Comparison of ENCODE assay signal across 22 mouse cellular contexts in the genomic region with DNA sequence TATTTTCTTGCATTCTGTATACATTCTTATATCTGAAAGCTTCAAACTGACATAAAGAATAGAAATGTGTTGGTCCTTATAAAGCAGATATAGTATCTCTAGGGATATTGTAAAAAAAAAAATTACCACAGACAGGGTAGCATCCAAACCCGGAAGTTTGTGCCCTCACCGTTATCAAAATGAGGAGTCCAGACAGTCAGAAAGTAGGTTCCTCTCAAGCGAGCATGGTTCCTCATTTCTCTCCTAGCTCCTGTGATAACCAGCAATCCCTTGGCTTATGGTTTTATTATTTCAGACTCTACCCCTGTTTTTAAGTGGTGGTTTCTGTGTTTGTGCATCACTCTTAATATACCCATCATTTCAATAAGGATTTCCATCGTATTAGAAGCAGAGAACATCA.
DNase-seq lines count a peak whose midpoint lies in the region; ATAC-seq and TF ChIP-seq lines count a peak whose summit lies in the region.
"Had no signal": no experiment of that assay in that cellular context is flagged by ENCODE, and none has a peak within 500 bp of the region (broad histone marks: within the 10 kb centered on the region; RNA-seq: fewer than 3 reads in every experiment).

No protein-coding gene starts in this region.

- H3K4me1 ChIP-seq in limb, embryonic 11.5 days (ENCODE audit: control insufficient read depth, insufficient read depth, low read length), result 0 out of 2 replicates have a peak, but pooled peaks cover 2% of the 10 kb centered on the region
- H3K4me1 ChIP-seq in limb, embryonic 10.5 days, result peaks cover 12% of the 10 kb centered on the region
- H3K4me1 ChIP-seq in heart, adult 2 months (ENCODE audit: control insufficient read depth, insufficient read depth, low read length), result no peaks in the 10 kb centered on the region

- H3K36me3 ChIP-seq in limb, embryonic 11.5 days (ENCODE audit: control insufficient read depth, insufficient read depth, low read length), result no peaks in the 10 kb centered on the region
- no peaks in the 10 kb centered on the region for H3K36me3 ChIP-seq in limb, embryonic 10.5 days
- no peaks in the 10 kb centered on the region for H3K36me3 ChIP-seq in heart, adult 2 months (ENCODE audit: control insufficient read depth, insufficient read depth, low read length)
- H3K36me3 ChIP-seq: G1E had no signal

- WGBS in limb, embryonic 11.5 days, result 88% methylated on average over 4 of the region's 4 CpGs
- WGBS in limb, embryonic 10.5 days, result 95% methylated on average over 4 of the region's 4 CpGs
- WGBS in heart, adult 2 months, result 73% methylated on average over 4 of the region's 4 CpGs

- no peak for TF ChIP-seq EP300 in heart, adult 2 months (IDR thresholded peaks at IDR 0.05; ENCODE audit: insufficient read depth, low read depth, low read length)

- intact Hi-C loops in heart, adult 2 months (cut with DNase I), result loop anchor here (5.0 kb wide), 1 partner anchor 736 kb away; no protein-coding TSS in a partner anchor

- H3K4me2 ChIP-seq in limb, embryonic 11.5 days (ENCODE audit: low read depth, severe bottlenecking), result no peak overlapping the region

- no peak overlapping the region for H3K27ac ChIP-seq in limb, embryonic 11.5 days (replicated peaks; ENCODE audit: low read depth, low read length)
- H3K27ac ChIP-seq in limb, embryonic 10.5 days, result no peak overlapping the region
- no peak overlapping the region for H3K27ac ChIP-seq in heart, adult 2 months

- no peak overlapping the region for H3K9ac ChIP-seq in limb, embryonic 11.5 days (ENCODE audit: low read length)
- no peak overlapping the region for H3K9ac ChIP-seq in heart, adult 2 months (ENCODE audit: low read depth, low read length)

- no peak for ATAC-seq in limb, embryonic 11.5 days (ENCODE audit: insufficient number of reproducible peaks, low FRiP score, low TSS enrichment, low read depth)
- ATAC-seq in common myeloid progenitor, adult 5-6 weeks (replicated peaks; ENCODE audit: low read depth, poor library complexity, severe bottlenecking), result peak; percentile 68
- ATAC-seq: activated CD4-positive, CD25-positive, alpha-beta regulatory T cell, adult 4 months; CD4-positive, CD25-positive, alpha-beta regulatory T cell, adult 4 months; Patski had no signal

- H3K9me3 ChIP-seq in limb, embryonic 11.5 days (ENCODE audit: control insufficient read depth, low read length), result no peaks in the 10 kb centered on the region
- no peaks in the 10 kb centered on the region for H3K9me3 ChIP-seq in limb, embryonic 10.5 days (replicated peaks)

- no peak overlapping the region for H3K4me3 ChIP-seq in limb, embryonic 11.5 days (ENCODE audit: low read depth, low read length)
- H3K4me3 ChIP-seq in limb, embryonic 10.5 days, result no peak overlapping the region
- H3K4me3 ChIP-seq in heart, adult 2 months, result no peak overlapping the region

- TF ChIP-seq CTCF in heart, adult 2 months (IDR thresholded peaks at IDR 0.05), result no peak

- no peaks in the 10 kb centered on the region for H3K27me3 ChIP-seq in limb, embryonic 11.5 days (ENCODE audit: control insufficient read depth, insufficient read depth, low read length)
- H3K27me3 ChIP-seq in limb, embryonic 10.5 days (ENCODE audit: low read depth, poor library complexity, severe bottlenecking), result no peaks in the 10 kb centered on the region
- no peaks in the 10 kb centered on the region for H3K27me3 ChIP-seq in heart, adult 2 months (ENCODE audit: control insufficient read depth, insufficient read depth, low read length)
- H3K27me3 ChIP-seq: CH12.LX, Patski had no signal

- TF ChIP-seq POLR2A in heart, adult 2 months (IDR thresholded peaks at IDR 0.05; ENCODE audit: insufficient read depth, low read depth, low read length), result no peak

- peak; percentile 3 for DNase-seq in limb, embryonic 11.5 days (ENCODE audit: low spot score)
- no peak for DNase-seq in limb, embryonic 10.5 days (ENCODE audit: low spot score)
- DNase-seq in MEL-GATA-1-ER (ENCODE audit: extremely low read depth, low read depth), result peak; percentile 51
- DNase-seq in heart, adult 2 months, result no peak
- no peak for DNase-seq in ovary, adult 18-20 months (ENCODE audit: low spot score)
- DNase-seq: adrenal gland, adult 2 months; adrenal gland, adult 8-10 months; adrenal gland, postnatal 10 days; adrenal gland, postnatal 14 days; adrenal gland, postnatal 25 days; adrenal gland, postnatal 36 days; B cell, adult 2 months; cerebellum, adult 11 months; cerebellum, adult 11-12 months; cerebellum, adult 18-20 months; cerebellum, adult 2 months had no signal

- no peaks in the 10 kb centered on the region for H3K79me2 ChIP-seq in heart, adult 2 months (replicated peaks; ENCODE audit: control insufficient read depth, insufficient read depth, low read length)

Comparison
In these comparisons a context has a peak if more than half of its experiments do, and no peak if none do; other contexts are left out.
1. DNase-seq: peak in limb, embryonic 11.5 days (single experiment) and MEL-GATA-1-ER (single experiment); none in limb, embryonic 10.5 days (single experiment), heart, adult 2 months (0 of 2) and ovary, adult 18-20 months (single experiment).